Mouse (Mus musculus): ENCODE measurements around the gene Zfp30. TPM values are rescaled to one million over a fixed set of nuclear protein-coding genes. Genes with fewer than 3 reads are reported as not detected.

Gene Zfp30
- polyA plus RNA-seq (2014; fragmentation: Illumina TruSeq; extraction: RNeasy Lipid Tissue Mini Kit (QIAGEN cat#74804); ENCODE audit: low read depth, low replicate concordance): 5.3 TPM

DNA sequence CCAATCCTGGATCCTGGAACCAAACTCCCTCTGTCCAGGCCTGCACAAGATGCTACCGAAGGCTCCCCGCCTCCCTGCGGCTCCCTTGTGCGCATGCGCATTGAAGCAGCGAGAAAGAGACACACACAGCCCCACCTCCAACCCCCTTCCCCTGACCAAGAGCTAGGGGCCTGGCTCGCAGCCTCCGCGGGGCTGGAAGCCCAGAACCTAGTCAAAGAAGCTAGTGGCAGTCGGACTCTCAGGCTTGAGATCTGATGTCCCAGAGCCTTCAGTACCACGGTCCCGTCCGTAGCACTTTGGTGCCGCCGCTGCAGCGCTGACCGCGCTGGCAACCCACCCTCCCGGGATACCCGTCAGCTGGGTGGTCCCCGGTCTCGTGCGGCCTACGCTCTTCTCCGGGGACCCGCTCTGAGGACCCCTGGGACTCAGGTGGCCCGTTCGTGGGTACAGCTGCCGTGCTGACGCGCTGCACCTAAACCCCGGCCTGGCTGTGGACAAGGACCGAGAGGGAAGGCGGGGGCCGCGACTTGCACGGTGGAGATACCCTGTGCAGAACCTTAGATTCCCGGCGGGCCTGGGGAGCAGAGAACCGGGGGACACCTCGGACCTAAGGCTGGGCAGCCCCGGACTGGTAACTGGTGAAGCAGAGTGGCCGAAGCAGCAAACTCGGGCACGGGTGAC is at the start of gene Zfp30:
TSS of gene Zfp30 (plus strand) at position 128 of the 681 bp plus-strand sequence.

DNA sequence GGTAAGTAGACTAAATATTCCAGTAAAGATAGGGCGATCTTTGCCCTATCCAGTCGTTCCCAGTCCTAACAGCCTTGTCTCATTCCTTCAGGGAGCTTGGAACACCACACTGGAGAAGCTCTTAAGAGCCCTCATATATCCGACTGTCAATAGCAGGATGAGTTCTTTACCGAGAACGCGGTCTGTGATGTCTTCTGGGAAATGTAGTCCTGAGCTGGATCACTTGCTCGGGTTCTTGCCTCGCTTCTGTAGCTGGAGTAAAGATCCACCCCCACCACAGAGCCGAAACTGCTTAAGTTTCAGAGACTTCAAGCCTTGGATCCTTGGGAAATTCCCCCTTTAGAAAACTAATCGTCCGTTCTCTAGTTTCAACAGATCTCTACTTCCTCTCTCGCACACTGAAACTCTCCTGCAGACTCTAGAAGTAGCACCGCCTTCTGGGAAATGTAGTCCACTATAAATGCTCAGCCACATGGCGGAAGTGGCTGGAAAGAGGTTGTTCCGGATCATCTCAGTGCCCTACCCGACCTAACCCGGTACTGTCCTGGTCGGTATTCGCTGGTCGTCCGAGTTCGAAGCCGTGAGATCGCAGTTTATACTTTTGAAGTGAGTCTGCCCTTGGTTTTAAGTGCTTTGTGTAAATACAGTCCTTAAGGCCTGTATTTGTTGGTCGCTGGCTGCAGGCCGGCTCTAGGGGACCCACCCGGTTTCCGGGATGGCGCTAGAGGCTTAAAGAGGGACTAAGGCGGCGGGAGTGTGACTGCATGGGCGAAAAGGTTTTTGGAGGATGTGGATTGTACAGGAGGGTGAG is 15.5 kb upstream of the Zfp30 start, which contains the start of gene Zfp84:
TSS of gene Zfp84 (plus strand) at position 463 of the 811 bp plus-strand sequence.

DNA sequence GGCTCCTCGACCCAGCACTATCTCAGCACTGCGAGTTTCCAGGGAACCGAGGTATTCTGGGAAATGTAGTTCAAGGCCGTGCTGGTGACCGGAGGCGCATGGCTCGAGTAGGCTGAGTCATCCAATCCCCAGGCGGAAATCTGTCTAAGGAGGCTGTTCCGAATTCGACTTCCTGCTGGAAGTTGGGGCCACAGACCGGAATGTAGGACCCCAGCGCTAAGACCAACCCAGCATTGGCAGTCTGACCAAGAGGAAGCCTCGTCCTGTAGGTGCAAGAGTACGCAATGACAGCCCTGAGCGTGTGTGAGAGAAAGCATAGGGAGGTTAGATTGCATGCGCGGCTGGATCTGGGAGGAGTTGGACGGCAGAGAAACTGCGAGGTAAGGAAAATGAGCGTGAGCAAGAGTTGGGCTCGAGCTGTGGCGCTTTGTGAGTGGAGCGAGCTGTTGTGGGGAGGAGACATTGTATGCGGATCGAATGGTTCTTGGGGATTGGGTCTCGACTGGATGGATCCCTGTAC is 32.2 kb downstream of the Zfp30 start, which contains the start of gene Zfp790:
TSS of gene Zfp790 (plus strand) at position 205 of the 520 bp plus-strand sequence.

Other genes with a start within 250 kb of the Zfp30 start
- not detected for gene Catsperg2, start 57.0 kb upstream of the Zfp30 start, polyA plus RNA-seq (2014; fragmentation: Illumina TruSeq; extraction: RNeasy Lipid Tissue Mini Kit (QIAGEN cat#74804); ENCODE audit: low read depth, low replicate concordance)
- gene Zfp84, start 15.4 kb upstream of the Zfp30 start, polyA plus RNA-seq (2014; fragmentation: Illumina TruSeq; extraction: RNeasy Lipid Tissue Mini Kit (QIAGEN cat#74804); ENCODE audit: low read depth, low replicate concordance): 5.6 TPM
- 10.3 TPM for gene Zfp790, start 32.1 kb downstream of the Zfp30 start, polyA plus RNA-seq (2014; fragmentation: Illumina TruSeq; extraction: RNeasy Lipid Tissue Mini Kit (QIAGEN cat#74804); ENCODE audit: low read depth, low replicate concordance)
- 0.47 TPM for gene Zfp940, start 69.7 kb downstream of the Zfp30 start, polyA plus RNA-seq (2014; fragmentation: Illumina TruSeq; extraction: RNeasy Lipid Tissue Mini Kit (QIAGEN cat#74804); ENCODE audit: low read depth, low replicate concordance)
- gene Zfp420, start 76.0 kb downstream of the Zfp30 start, polyA plus RNA-seq (2014; fragmentation: Illumina TruSeq; extraction: RNeasy Lipid Tissue Mini Kit (QIAGEN cat#74804); ENCODE audit: low read depth, low replicate concordance): 5.3 TPM
- 9.3 TPM for gene Zfp27, start 122.6 kb downstream of the Zfp30 start, polyA plus RNA-seq (2014; fragmentation: Illumina TruSeq; extraction: RNeasy Lipid Tissue Mini Kit (QIAGEN cat#74804); ENCODE audit: low read depth, low replicate concordance)
- gene Zfp383, start 124.2 kb downstream of the Zfp30 start, polyA plus RNA-seq (2014; fragmentation: Illumina TruSeq; extraction: RNeasy Lipid Tissue Mini Kit (QIAGEN cat#74804); ENCODE audit: low read depth, low replicate concordance): 11.9 TPM
- gene Zfp74, start 170.1 kb downstream of the Zfp30 start, polyA plus RNA-seq (2014; fragmentation: Illumina TruSeq; extraction: RNeasy Lipid Tissue Mini Kit (QIAGEN cat#74804); ENCODE audit: low read depth, low replicate concordance): 5.1 TPM
- gene Zfp568, start 200.0 kb downstream of the Zfp30 start, polyA plus RNA-seq (2014; fragmentation: Illumina TruSeq; extraction: RNeasy Lipid Tissue Mini Kit (QIAGEN cat#74804); ENCODE audit: low read depth, low replicate concordance): 12.4 TPM

Measured in heart, adult 10 weeks (tissue).